Mouse (Mus musculus) spleen, adult 2 months (tissue): ENCODE measurements at regions not wholly inside any gene's neighbourhood (a gene's known extent, or its start where the extent isn't known, plus 50 kb on each side); places are given as distances from the start of the nearest gene placed in this dataset.

Source experiments
- DNase-seq, 2 experiments: peaks; one replicate each; pipeline versions ENCODE4 v3.0.0 to v3.0.0-alpha.2; 2012 to 2021; ENCODE audit warnings: low spot score in 2 of 2, low read depth in 1 of 2
- H3K27ac ChIP-seq: fragments of 200-500 bp; 2 replicates; pipeline ENCODE4 v1.5.1; 2012; ENCODE audit warnings: low read length, inconsistent platforms; ENCODE audit not compliant: insufficient read depth
- H3K27me3 ChIP-seq: fragments of 200-500 bp; 2 replicates; pipeline ENCODE4 v1.6.1; 2012; ENCODE audit warnings: mild to moderate bottlenecking, moderate library complexity, low read length, inconsistent platforms; ENCODE audit not compliant: control insufficient read depth, insufficient read depth
- H3K36me3 ChIP-seq: fragments of 200-500 bp; 2 replicates; pipeline ENCODE4 v1.6.1; 2012; ENCODE audit warnings: mild to moderate bottlenecking, low read length, inconsistent platforms; ENCODE audit not compliant: control insufficient read depth, insufficient read depth
- H3K4me1 ChIP-seq: fragments of 200-500 bp; 2 replicates; pipeline ENCODE4 v1.6.1; 2011; ENCODE audit warnings: inconsistent platforms; ENCODE audit not compliant: control insufficient read depth, insufficient read depth, insufficient read length
- H3K4me3 ChIP-seq: fragments of 200-500 bp; 2 replicates; pipeline ENCODE4 v1.5.1; 2011; ENCODE audit warnings: mild to moderate bottlenecking, inconsistent platforms; ENCODE audit not compliant: insufficient read depth, insufficient read length; ENCODE audit errors: extremely low read depth
- CTCF ChIP-seq: fragments of 200-500 bp; IDR thresholded peaks from 2 replicates; pipeline ENCODE4 v1.5.1; 2011; ENCODE audit warnings: mild to moderate bottlenecking, inconsistent platforms; ENCODE audit not compliant: insufficient read depth, insufficient read length, insufficient replicate concordance; ENCODE audit errors: extremely low read depth
- POLR2A ChIP-seq: fragments of 200-500 bp; IDR thresholded peaks from 2 replicates; pipeline ENCODE4 v1.6.1; 2011; ENCODE audit warnings: low read depth, low read length, inconsistent platforms
- WGBS: fragments of 180-500 bp; shearing (Covaris S2); methylation state at CpG from one replicate; pipeline ENCODE4 v1.1.7; 2018; 5-methylcytosine and 5-hydroxymethylcytosine counted together

DNA sequence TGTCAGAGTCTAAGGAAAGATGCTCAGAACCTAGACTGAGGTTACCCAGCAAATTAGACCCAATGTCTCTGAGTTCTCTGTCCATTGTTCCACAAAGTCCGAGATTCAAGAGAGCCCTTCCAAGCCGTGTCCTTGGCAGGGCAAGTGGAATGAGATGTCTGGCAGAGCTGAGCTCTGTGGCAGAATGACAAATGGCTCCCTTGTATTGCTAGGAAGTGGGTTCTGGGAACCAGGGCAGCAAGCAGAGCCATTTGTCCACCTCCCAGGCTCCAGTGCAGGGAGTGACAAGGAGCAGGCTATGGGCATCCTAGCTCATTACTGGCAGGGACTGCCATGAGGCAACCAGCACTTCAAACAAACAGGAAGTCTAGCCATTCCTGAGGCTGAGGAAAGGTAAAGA, 206.3 kb upstream of the Nlrp1b start:
- Histone ChIP-seq H3K4me3 (no peak overlapping the region), H3K27ac (no peak overlapping the region), H3K27me3 (no peaks in the 10 kb centered on the region), H3K36me3 (no peaks in the 10 kb centered on the region), H3K4me1 (no peaks in the 10 kb centered on the region)
- no peak for DNase-seq
- WGBS: 46% methylated on average over 2 of the region's 2 CpGs
- TF ChIP-seq CTCF (no peak), POLR2A (no peak)

DNA sequence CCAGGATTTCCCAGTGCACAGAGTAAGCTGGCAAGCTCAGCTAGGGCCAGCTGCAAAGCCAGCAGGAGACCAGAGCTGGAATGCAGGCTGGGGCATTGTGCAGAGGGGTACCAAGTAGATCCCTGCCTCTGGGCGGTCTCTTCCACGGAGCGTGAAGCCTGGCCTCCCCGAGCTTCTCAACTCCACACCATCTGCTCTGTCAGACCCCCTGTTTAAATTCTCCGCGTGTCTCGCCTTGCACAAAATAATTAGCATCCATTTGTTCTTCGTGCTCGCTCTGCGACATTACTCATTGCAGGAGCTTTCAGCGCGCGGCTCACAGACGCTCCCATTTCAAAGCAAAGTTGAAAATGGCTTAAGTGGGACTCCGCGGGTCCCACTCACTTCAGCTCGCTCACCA, 209.3 kb upstream of the Nlrp1b start:
- 20% methylated on average over 17 of the region's 17 CpGs for WGBS
- DNase-seq: no peak
- no peak overlapping the region for H3K27ac ChIP-seq
- no peaks in the 10 kb centered on the region for H3K27me3 ChIP-seq
- H3K4me1 ChIP-seq: no peaks in the 10 kb centered on the region
- no peak for TF ChIP-seq POLR2A
- TF ChIP-seq CTCF: no peak
- H3K36me3 ChIP-seq: no peaks in the 10 kb centered on the region
- no peak overlapping the region for H3K4me3 ChIP-seq

DNA sequence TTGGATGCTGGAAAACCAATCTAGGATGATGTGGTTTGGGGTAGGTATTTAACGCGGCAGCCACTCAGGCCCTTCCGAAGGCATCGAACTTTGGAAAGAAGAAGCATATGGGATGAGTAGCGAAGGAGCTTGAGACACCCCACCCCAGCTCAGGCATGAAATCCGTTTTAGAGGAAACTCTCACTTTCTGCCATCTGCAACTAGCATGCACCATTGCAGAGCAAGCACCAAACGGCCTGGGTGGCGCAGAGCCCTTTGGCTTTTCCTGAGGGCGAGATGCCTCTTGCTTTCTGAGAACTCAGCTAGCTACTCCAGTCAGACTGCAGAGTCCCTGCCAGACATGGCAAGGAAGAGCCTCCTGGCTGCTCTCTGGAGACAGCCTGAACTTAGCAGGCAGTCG, 209.9 kb upstream of the Nlrp1b start:
- Histone ChIP-seq H3K36me3 (no peaks in the 10 kb centered on the region), H3K4me1 (no peaks in the 10 kb centered on the region), H3K27ac (no peak overlapping the region), H3K27me3 (no peaks in the 10 kb centered on the region), H3K4me3 (no peak overlapping the region)
- DNase-seq: no peak
- no peak for TF ChIP-seq POLR2A
- TF ChIP-seq CTCF: no peak
- WGBS: 59% methylated on average over 10 of the region's 10 CpGs

DNA sequence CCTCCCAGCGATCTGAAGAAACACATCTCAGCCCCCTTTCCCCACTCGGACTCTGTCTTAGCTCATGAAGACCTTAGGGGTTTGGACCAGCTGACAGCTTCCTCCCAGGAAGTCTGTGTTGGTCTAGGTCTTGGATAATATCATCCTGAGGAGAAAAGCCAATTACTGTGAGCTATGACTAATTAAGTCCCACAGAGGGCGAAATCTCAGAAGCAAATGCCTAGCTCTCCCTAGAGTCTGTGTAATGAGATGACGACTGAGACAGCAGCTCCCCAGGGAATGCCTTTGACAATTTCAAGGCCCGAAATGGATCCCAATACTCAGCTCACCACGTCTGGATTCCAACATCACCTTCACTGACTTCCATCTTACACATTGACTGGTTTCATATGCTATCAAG, 213.5 kb upstream of the Nlrp1b start:
- no peak for TF ChIP-seq POLR2A
- TF ChIP-seq CTCF: no peak
- no peaks in the 10 kb centered on the region for H3K4me1 ChIP-seq

DNA sequence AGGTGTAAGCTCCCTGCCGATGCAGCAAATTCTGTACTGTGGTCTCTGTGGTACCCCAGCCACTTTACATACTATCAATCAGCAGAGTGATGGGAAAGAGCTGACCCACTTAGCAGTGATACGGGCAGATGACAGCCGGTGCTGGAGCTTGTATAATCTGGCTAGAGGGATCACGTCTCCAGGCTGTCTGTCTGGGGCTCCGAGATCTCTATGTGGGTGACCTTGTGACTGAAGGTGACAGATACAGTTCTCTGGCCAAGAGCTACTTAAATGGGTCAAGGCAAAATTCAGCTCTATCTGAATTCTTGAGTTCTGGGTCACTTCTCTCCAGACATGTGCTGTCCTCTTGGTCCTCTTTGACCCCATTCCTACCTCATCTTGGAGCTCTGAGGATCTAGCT, 216.1 kb upstream of the Nlrp1b start:
- H3K4me1 ChIP-seq: no peaks in the 10 kb centered on the region
- no peak for TF ChIP-seq POLR2A
- TF ChIP-seq CTCF: no peak
- no peak overlapping the region for H3K27ac ChIP-seq
- H3K36me3 ChIP-seq: no peaks in the 10 kb centered on the region
- H3K4me3 ChIP-seq: no peak overlapping the region
- H3K27me3 ChIP-seq: no peaks in the 10 kb centered on the region
- no peak for DNase-seq
- 86% methylated on average over 5 of the region's 5 CpGs for WGBS

More for the DNA sequence above, 213.5 kb upstream of the Nlrp1b start:
- Histone ChIP-seq H3K36me3 (no peaks in the 10 kb centered on the region), H3K27ac (no peak overlapping the region), H3K4me3 (no peak overlapping the region), H3K27me3 (no peaks in the 10 kb centered on the region)
- WGBS: 58% methylated on average over 6 of the region's 6 CpGs
- no peak for DNase-seq

DNA sequence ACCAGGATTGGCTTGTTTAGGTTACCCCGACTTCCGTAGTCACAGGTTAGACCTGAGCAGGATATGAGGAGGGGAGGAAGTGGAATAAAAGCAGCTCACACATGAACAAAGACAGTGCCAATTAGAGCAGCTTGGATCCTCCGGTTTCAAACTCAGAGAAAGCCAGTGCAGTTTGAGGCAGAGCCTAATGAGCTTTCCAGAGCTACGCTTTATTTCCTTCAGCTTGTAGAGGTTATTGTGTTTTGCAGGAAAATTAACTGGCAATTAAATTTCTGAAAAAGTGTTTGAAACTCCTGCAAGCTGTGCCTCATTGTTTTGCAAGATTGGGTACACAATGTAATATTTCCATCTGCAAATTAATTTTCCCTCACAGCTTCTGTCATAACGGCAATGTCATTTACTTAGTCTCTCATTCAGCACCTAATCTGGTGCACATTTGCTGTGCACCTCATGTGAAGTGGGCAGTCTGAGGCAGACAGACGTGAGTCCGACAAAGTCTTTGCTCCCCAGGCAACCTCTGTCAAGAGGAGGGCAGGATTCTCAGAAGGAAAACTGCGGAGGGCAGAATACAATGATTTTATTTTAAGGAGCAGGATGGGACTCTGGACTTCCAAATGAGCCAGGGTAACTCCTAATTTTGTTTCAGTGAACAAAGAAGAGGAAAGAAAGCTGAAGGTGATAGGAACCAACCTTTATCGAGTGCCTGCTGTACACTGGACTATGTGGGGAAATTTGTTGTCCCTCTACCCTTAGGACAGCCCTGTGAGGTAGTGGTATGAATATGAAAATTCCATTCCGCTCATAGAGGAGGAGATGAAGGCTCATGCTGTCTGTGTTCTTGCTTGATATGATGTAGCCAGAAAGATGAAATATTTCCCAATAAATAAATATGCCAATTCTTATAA, 217.6 kb upstream of the Nlrp1b start:
- no peaks in the 10 kb centered on the region for H3K4me1 ChIP-seq
- H3K27ac ChIP-seq: no peak overlapping the region
- WGBS: 78% methylated on average over 10 of the region's 10 CpGs
- no peak for TF ChIP-seq POLR2A
- no peak for TF ChIP-seq CTCF
- H3K36me3 ChIP-seq: no peaks in the 10 kb centered on the region
- no peak for DNase-seq
- no peaks in the 10 kb centered on the region for H3K27me3 ChIP-seq
- H3K4me3 ChIP-seq: no peak overlapping the region

DNA sequence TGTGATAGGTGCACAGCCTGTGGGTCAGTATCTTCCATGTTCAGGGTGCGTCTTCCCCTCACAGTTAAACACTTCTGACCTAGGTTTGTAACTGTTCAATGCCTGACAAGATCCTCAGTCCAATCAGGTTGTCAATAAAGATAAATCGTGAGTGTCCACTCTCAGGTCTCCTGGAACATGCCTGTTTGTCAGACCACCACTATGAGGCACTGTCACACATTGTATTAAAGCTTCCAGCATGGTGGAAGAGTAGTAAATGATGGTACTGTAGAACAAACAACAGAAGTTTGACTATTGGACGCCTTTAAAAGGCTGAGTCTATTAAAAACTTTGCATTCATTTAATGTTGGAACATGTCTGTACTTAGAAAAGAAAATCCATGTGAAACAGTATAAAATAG, 249.6 kb upstream of the Nlrp1b start:
- 73% methylated on average over 3 of the region's 3 CpGs for WGBS

More for the DNA sequence above, 249.6 kb upstream of the Nlrp1b start:
- H3K4me3 ChIP-seq: no peak overlapping the region
- TF ChIP-seq CTCF: no peak
- no peak for TF ChIP-seq POLR2A
- no peaks in the 10 kb centered on the region for H3K27me3 ChIP-seq
- no peaks in the 10 kb centered on the region for H3K36me3 ChIP-seq
- no peak for DNase-seq
- H3K27ac ChIP-seq: no peak overlapping the region
- H3K4me1 ChIP-seq: no peaks in the 10 kb centered on the region
